Mouse (Mus musculus) hindbrain, embryonic 11.5 days (tissue): ENCODE measurements around the gene Cmss1. TPM values are rescaled to one million over a fixed set of nuclear protein-coding genes. Genes with fewer than 3 reads are reported as not detected.

Source experiments
- ATAC-seq: fragments of 200-750 bp; cut with Nextera tagmentation; 2 replicates; pipeline ENCODE4 v1.8.0; 2017; ENCODE audit warnings: mild to moderate bottlenecking, moderate TSS enrichment, moderate library complexity; ENCODE audit not compliant: low FRiP score
- DNase-seq: peaks from one replicate; pipeline ENCODE4 v3.0.0-alpha.2; 2015; ENCODE audit warnings: low spot score
- H3K27ac ChIP-seq: fragments of 300-500 bp; sonication (generic); 2 replicates; pipeline ENCODE4 v1.5.1; 2014; ENCODE audit warnings: mild to moderate bottlenecking, low read depth, low read length
- H3K27me3 ChIP-seq: fragments of 300-500 bp; sonication (generic); 2 replicates; pipeline ENCODE4 v1.6.1; 2014; ENCODE audit warnings: mild to moderate bottlenecking, low read length, moderate library complexity, mixed read lengths; ENCODE audit not compliant: control insufficient read depth, insufficient read depth
- H3K36me3 ChIP-seq: fragments of 300-500 bp; sonication (generic); 2 replicates; pipeline ENCODE4 v1.6.1; 2014; ENCODE audit warnings: mild to moderate bottlenecking, low read length, moderate library complexity, mixed read lengths; ENCODE audit not compliant: control insufficient read depth, insufficient read depth
- H3K4me1 ChIP-seq: fragments of 300-500 bp; sonication (generic); replicated peaks from 2 replicates; pipeline ENCODE4 v1.6.1; 2014; ENCODE audit warnings: low read length, mixed read lengths; ENCODE audit not compliant: control insufficient read depth, insufficient read depth
- H3K4me2 ChIP-seq: fragments of 300-500 bp; sonication (generic); replicated peaks from 2 replicates; pipeline ENCODE4 v1.6.1; 2014; ENCODE audit warnings: mild to moderate bottlenecking, low read depth, low read length
- H3K4me3 ChIP-seq: fragments of 300-500 bp; sonication (generic); 2 replicates; pipeline ENCODE4 v1.5.1; 2014; ENCODE audit warnings: low read depth, low read length
- H3K9ac ChIP-seq: fragments of 300-500 bp; sonication (generic); 2 replicates; pipeline ENCODE4 v1.6.1; 2014; ENCODE audit warnings: low read depth, low read length
- H3K9me3 ChIP-seq: fragments of 300-500 bp; sonication (generic); 2 replicates; pipeline ENCODE4 v1.6.1; 2016; ENCODE audit warnings: low read length; ENCODE audit not compliant: control insufficient read depth
- WGBS: fragments of 180-500 bp; shearing (Covaris S2); extraction: QIAGEN DNeasy Blood & Tissue Kit; methylation state at CpG from one replicate; pipeline ENCODE4 v1.1.7; 2014; 5-methylcytosine and 5-hydroxymethylcytosine counted together
- polyA plus RNA-seq: library from polyadenylated mRNA; unstranded; fragments of >200 nt; fragmentation: Nextera tagmentation; extraction: Ambion mirVana; gene quantifications from 2 replicates; pipeline ENCODE4 v1.2.1, GENCODE M21; 2014

Gene Cmss1
- polyA plus RNA-seq, 1 experiment from 2014 or later: 51.1 TPM

DNA sequence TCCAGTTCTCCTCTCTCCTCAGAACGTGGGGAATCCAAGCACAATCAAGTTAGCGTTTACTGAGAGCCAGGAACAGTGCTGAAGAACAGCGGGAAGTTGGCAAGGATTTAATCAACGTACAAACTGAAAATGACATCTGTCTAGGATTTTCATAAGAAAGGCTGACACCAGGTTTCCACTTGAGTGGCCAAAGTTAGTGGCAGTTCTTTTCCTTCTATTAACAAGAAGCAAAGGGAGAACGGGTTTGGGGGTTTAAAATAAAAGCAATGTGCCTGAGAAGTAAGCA, 266.1 kb downstream of the Cmss1 start:
- no peaks in the 10 kb centered on the region for H3K9me3 ChIP-seq
- H3K36me3 ChIP-seq: no peaks in the 10 kb centered on the region
- no peak overlapping the region for H3K27ac ChIP-seq
- DNase-seq (no peak), ATAC-seq (no peak)
- H3K4me3 ChIP-seq: no peak overlapping the region
- 78% methylated on average over 5 of the region's 5 CpGs for WGBS
- H3K4me2 ChIP-seq: no peak overlapping the region
- no peaks in the 10 kb centered on the region for H3K4me1 ChIP-seq
- H3K27me3 ChIP-seq: no peaks in the 10 kb centered on the region
- H3K9ac ChIP-seq: no peak overlapping the region

- H3K27me3 ChIP-seq: no peaks in the 10 kb centered on the region
- no peak overlapping the region for H3K9ac ChIP-seq
- no peaks in the 10 kb centered on the region for H3K36me3 ChIP-seq
- H3K4me1 ChIP-seq: no peaks in the 10 kb centered on the region
- H3K4me3 ChIP-seq: no peak overlapping the region
- ATAC-seq: no peak
- no peaks in the 10 kb centered on the region for H3K9me3 ChIP-seq
- H3K27ac ChIP-seq: no peak overlapping the region
- no peak overlapping the region for H3K4me2 ChIP-seq
- 91% methylated on average over 8 of the region's 8 CpGs for WGBS
- DNase-seq: no peak
Measured at GRCm38 (mm10) chr16:57339765-57340612, 266.7 kb downstream of the Cmss1 start.

DNA sequence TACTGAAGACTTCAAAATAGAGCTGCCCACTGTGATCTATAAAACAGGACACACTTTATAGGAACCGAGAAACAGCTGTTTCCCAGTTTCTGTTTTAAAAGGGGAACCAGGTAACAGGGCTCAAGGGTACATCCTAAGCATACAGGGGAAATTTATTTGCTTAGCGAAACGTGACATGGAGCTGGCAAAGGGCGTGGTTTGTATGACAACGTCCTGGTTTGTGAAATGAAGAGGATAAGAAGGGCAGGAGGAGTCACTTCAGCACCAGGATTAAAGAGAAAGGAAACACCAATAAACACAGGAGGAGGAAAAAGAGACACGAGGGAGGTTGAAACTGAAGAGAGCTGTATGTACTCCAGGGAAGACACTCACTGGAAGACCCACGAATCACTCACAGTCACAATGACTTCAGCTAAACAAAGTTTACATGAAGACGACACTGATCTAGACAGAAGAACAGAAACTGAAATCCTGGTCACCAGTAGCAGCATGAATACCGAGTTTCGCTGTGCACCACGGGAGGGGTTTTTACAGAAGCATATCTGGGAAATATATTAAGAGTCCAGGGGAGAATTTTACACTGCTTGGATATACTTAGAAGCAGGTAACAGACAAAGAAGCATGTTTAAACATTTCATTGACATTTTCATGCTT, 269.8 kb downstream of the Cmss1 start:
- Histone ChIP-seq H3K9me3 (no peaks in the 10 kb centered on the region), H3K27ac (no peak overlapping the region), H3K36me3 (no peaks in the 10 kb centered on the region), H3K9ac (no peak overlapping the region), H3K4me2 (no peak overlapping the region), H3K27me3 (no peaks in the 10 kb centered on the region), H3K4me3 (no peak overlapping the region), H3K4me1 (no peaks in the 10 kb centered on the region)
- DNase-seq (no peak), ATAC-seq (no peak)
- 82% methylated on average over 11 of the region's 11 CpGs for WGBS

DNA sequence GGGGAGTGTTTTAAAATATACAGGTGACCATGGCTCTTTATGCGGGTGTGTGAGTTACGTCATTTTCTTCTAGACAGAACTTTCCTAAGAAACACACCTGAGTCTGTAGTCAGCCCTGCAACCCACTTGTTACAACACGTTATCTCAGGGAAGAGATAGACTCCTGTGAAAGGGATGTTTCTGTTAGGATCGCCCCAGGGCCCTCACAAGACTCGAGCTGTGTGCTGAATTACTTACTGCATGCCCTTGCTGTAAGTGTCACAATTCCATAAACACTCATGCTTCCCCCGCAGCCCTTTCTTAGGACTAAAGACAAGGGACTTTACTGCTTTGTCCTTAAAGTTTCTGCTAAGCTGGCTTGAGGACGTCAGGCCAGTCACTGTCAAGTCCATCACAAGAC, 274.4 kb downstream of the Cmss1 start:
- 81% methylated on average over 7 of the region's 7 CpGs for WGBS
- no peaks in the 10 kb centered on the region for H3K4me1 ChIP-seq

DNA sequence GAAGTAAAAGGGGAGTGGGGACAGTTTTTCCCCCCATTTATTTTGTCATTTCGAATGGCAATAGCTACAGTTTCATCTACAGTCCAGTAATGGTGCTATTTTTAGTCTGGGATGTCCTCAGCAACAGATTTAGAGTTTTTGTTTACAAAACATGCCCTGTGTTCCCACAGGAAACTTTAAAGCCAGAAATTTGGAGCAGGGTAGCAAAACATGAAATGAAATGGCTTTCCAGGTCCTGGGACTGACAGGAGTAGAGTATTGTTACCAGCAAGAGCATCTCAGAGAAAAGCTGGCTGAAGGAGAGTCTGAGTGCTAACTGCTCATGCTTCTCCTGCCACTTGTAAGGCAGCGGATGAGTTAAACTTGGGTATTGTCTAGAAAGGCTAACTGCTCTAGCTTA, 276.6 kb downstream of the Cmss1 start:
- H3K4me1 ChIP-seq: no peaks in the 10 kb centered on the region
- H3K4me2 ChIP-seq: no peak overlapping the region
- no peaks in the 10 kb centered on the region for H3K27me3 ChIP-seq
- DNase-seq (no peak), ATAC-seq (no peak)
- no peaks in the 10 kb centered on the region for H3K9me3 ChIP-seq
- WGBS: 87% methylated on average over 2 of the region's 2 CpGs
- H3K4me3 ChIP-seq: no peak overlapping the region
- H3K36me3 ChIP-seq: no peaks in the 10 kb centered on the region
- no peak overlapping the region for H3K27ac ChIP-seq
- no peak overlapping the region for H3K9ac ChIP-seq

More for the DNA sequence above, 274.4 kb downstream of the Cmss1 start:
- ATAC-seq (no peak), DNase-seq (no peak)
- Histone ChIP-seq H3K4me2 (no peak overlapping the region), H3K36me3 (no peaks in the 10 kb centered on the region), H3K9ac (no peak overlapping the region), H3K9me3 (no peaks in the 10 kb centered on the region), H3K4me3 (no peak overlapping the region), H3K27ac (no peak overlapping the region), H3K27me3 (no peaks in the 10 kb centered on the region)

GRCm38 (mm10) chr16:57329028-57329427, 277.6 kb downstream of the Cmss1 start:
- no peaks in the 10 kb centered on the region for H3K27me3 ChIP-seq
- H3K4me2 ChIP-seq: no peak overlapping the region
- ATAC-seq: no peak
- no peak for DNase-seq
- no peaks in the 10 kb centered on the region for H3K36me3 ChIP-seq
- H3K4me1 ChIP-seq: no peaks in the 10 kb centered on the region
- H3K9ac ChIP-seq: no peak overlapping the region
- H3K27ac ChIP-seq: no peak overlapping the region
- no peak overlapping the region for H3K4me3 ChIP-seq
- 86% methylated on average over 8 of the region's 8 CpGs for WGBS
- no peaks in the 10 kb centered on the region for H3K9me3 ChIP-seq

GRCm38 (mm10) chr16:57326996-57327395, 279.7 kb downstream of the Cmss1 start:
- 68% methylated on average over 7 of the region's 7 CpGs for WGBS
- ATAC-seq: no peak
- H3K9me3 ChIP-seq: no peaks in the 10 kb centered on the region
- H3K27ac ChIP-seq: no peak overlapping the region
- no peak overlapping the region for H3K4me2 ChIP-seq
- H3K27me3 ChIP-seq: no peaks in the 10 kb centered on the region
- no peaks in the 10 kb centered on the region for H3K4me1 ChIP-seq
- H3K36me3 ChIP-seq: no peaks in the 10 kb centered on the region
- no peak for DNase-seq
- no peak overlapping the region for H3K9ac ChIP-seq
- no peak overlapping the region for H3K4me3 ChIP-seq

GRCm38 (mm10) chr16:57319284-57320124, 287.2 kb downstream of the Cmss1 start:
- Histone ChIP-seq H3K27me3 (no peaks in the 10 kb centered on the region), H3K9ac (no peak overlapping the region), H3K4me3 (no peak overlapping the region), H3K4me2 (no peak overlapping the region), H3K36me3 (no peaks in the 10 kb centered on the region), H3K27ac (no peak overlapping the region), H3K4me1 (no peaks in the 10 kb centered on the region), H3K9me3 (no peaks in the 10 kb centered on the region)
- 82% methylated on average over 7 of the region's 7 CpGs for WGBS
- ATAC-seq: no peak
- DNase-seq: no peak
